Mouse (Mus musculus) spleen, adult 2 months (tissue): Measurements from ENCODE around the gene Gm42906. TPM values are rescaled to one million over a fixed set of nuclear protein-coding genes. Genes with fewer than 3 reads are reported as not detected.

Experiments used
- DNase-seq, 2 experiments: peaks; one replicate each; pipeline versions ENCODE4 v3.0.0 to v3.0.0-alpha.2; 2012 to 2021; ENCODE audit warnings: low spot score in 2 of 2, low read depth in 1 of 2
- H3K27ac ChIP-seq: fragments of 200-500 bp; 2 replicates; pipeline ENCODE4 v1.5.1; 2012; ENCODE audit warnings: low read length, inconsistent platforms; ENCODE audit not compliant: insufficient read depth
- H3K27me3 ChIP-seq: fragments of 200-500 bp; 2 replicates; pipeline ENCODE4 v1.6.1; 2012; ENCODE audit warnings: mild to moderate bottlenecking, moderate library complexity, low read length, inconsistent platforms; ENCODE audit not compliant: control insufficient read depth, insufficient read depth
- H3K36me3 ChIP-seq: fragments of 200-500 bp; 2 replicates; pipeline ENCODE4 v1.6.1; 2012; ENCODE audit warnings: mild to moderate bottlenecking, low read length, inconsistent platforms; ENCODE audit not compliant: control insufficient read depth, insufficient read depth
- H3K4me1 ChIP-seq: fragments of 200-500 bp; 2 replicates; pipeline ENCODE4 v1.6.1; 2011; ENCODE audit warnings: inconsistent platforms; ENCODE audit not compliant: control insufficient read depth, insufficient read depth, insufficient read length
- H3K4me3 ChIP-seq: fragments of 200-500 bp; 2 replicates; pipeline ENCODE4 v1.5.1; 2011; ENCODE audit warnings: mild to moderate bottlenecking, inconsistent platforms; ENCODE audit not compliant: insufficient read depth, insufficient read length; ENCODE audit errors: extremely low read depth
- CTCF ChIP-seq: fragments of 200-500 bp; IDR thresholded peaks from 2 replicates; pipeline ENCODE4 v1.5.1; 2011; ENCODE audit warnings: mild to moderate bottlenecking, inconsistent platforms; ENCODE audit not compliant: insufficient read depth, insufficient read length, insufficient replicate concordance; ENCODE audit errors: extremely low read depth
- POLR2A ChIP-seq: fragments of 200-500 bp; IDR thresholded peaks from 2 replicates; pipeline ENCODE4 v1.6.1; 2011; ENCODE audit warnings: low read depth, low read length, inconsistent platforms
- WGBS: fragments of 180-500 bp; shearing (Covaris S2); methylation state at CpG from one replicate; pipeline ENCODE4 v1.1.7; 2018; 5-methylcytosine and 5-hydroxymethylcytosine counted together
- polyA plus RNA-seq: library from polyadenylated mRNA; depleted of rRNA; stranded (reverse); fragments of >200 nt; gene quantifications from 2 replicates; pipeline ENCODE4 v1.2.3, GENCODE M21; 2012

The Gm42906 gene
- polyA plus RNA-seq, 1 experiment = not detected

DNA sequence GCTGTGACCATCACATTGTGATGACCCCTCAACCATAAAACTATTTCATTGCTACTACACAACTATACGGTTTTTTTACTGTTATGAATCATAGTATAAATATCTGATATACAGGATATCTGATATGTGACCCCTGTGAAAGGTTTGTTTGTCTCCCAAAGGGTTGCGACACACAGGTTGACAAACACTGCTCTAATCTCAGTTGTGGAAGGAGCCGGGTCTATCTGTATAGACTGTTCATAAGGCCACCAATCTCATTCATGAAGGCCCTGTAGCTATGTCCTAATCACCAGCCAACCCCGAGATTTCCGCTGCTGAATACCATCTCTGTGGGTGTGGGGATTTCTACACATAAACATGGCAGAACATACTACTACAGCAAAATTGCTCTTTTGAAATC is 157.1 kb downstream of the Gm42906 start:
- H3K4me1 ChIP-seq = no peaks in the 10 kb centered on the region
- H3K36me3 ChIP-seq = no peaks in the 10 kb centered on the region
- TF ChIP-seq CTCF = no peak
- TF ChIP-seq POLR2A = no peak
- no peaks in the 10 kb centered on the region for H3K27me3 ChIP-seq
- no peak for DNase-seq
- 89% methylated on average over 5 of the region's 5 CpGs for WGBS
- no peak overlapping the region for H3K4me3 ChIP-seq
- H3K27ac ChIP-seq = no peak overlapping the region

DNA sequence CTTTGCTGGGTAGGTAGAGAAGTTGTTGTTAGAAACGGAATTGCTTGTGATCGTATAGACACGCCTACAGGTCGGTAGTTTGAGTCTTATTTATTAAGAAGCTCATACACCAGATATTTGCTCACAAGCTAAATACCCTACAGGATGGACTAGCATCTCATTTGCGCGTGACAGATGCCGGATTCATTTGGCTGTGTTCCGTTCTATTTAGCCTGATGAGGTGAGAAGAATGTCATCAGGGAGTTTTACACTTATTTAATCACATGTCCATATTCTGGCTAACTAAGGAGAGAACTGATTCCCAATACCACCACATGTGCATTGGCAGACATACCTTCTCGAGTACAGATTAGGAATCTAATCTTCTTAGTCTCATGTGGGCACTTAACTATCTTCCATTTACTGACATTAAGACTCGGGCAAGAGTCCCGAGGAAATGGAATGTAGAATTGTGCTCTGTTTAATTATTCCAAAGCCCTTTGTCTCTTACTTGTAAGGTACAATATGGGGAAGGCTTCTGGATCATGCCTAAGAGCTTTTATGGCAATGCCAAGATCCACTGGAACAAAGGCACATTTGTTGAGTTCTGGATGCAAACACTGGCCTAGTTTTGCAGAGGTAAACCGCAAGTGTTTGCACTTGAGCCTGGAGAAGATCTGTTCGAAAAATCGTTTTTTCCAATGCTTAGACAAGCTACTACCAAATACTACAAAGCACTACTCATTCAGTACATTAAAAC is 160.9 kb downstream of the Gm42906 start:
- Histone ChIP-seq H3K27me3 (no peaks in the 10 kb centered on the region), H3K4me1 (no peaks in the 10 kb centered on the region), H3K36me3 (no peaks in the 10 kb centered on the region), H3K4me3 (no peak overlapping the region), H3K27ac (no peak overlapping the region)
- DNase-seq = no peak
- 89% methylated on average over 14 of the region's 14 CpGs for WGBS
- TF ChIP-seq CTCF (no peak), POLR2A (no peak)

DNA sequence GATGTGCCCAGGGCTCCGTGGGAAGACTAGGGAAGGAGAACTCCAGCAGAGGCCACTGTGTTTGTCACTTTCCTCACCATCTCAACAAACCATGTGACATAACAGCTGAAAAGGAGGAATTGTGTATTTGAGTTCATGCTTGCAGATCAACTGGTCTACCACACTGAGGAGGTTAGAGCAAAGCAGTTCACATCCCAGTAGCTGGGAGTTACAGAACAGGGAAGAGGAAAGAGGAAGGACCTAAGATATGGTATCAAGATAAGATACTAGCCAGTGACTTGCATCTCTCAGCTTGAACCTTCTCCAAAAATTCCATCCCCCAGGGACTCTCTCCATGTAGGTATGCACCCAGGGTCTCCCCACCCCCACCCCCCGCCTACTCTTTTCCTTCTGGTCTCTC is 166.4 kb downstream of the Gm42906 start:
- H3K27ac ChIP-seq = no peak overlapping the region
- 81% methylated on average over 2 of the region's 2 CpGs for WGBS
- H3K36me3 ChIP-seq = no peaks in the 10 kb centered on the region
- no peak for TF ChIP-seq CTCF
- no peak for TF ChIP-seq POLR2A
- H3K4me3 ChIP-seq = no peak overlapping the region
- DNase-seq = no peak
- no peaks in the 10 kb centered on the region for H3K4me1 ChIP-seq
- no peaks in the 10 kb centered on the region for H3K27me3 ChIP-seq

DNA sequence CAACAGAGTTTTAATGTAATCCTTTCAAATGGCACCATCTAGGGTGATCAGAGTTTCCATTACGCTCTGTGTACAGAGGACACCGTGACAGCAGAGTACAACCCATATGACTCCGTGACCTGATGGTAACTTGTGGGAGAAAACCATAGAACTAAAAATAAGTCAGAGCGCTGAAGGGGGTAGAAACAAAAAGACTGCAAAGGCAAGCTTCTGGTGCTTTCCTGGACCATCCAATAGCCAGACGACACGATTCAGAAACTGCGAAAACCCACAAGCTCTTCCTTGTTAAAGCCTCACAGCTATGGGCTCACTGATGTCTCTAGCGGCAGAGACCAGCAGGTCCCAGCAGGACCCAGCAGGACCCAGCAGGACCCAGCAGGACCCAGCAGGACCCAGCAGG is 175.8 kb downstream of the Gm42906 start:
- DNase-seq = no peak
- Histone ChIP-seq H3K27me3 (no peaks in the 10 kb centered on the region), H3K27ac (no peak overlapping the region), H3K4me3 (no peak overlapping the region), H3K4me1 (no peaks in the 10 kb centered on the region), H3K36me3 (no peaks in the 10 kb centered on the region)
- TF ChIP-seq CTCF (no peak), POLR2A (no peak)
- WGBS = 83% methylated on average over 8 of the region's 8 CpGs

- Histone ChIP-seq H3K36me3 (no peaks in the 10 kb centered on the region), H3K27ac (no peak overlapping the region), H3K4me3 (no peak overlapping the region), H3K27me3 (no peaks in the 10 kb centered on the region), H3K4me1 (no peaks in the 10 kb centered on the region)
- 91% methylated on average over 8 of the region's 8 CpGs for WGBS
- no peak for DNase-seq
- TF ChIP-seq POLR2A = no peak
These were observed 176.3 kb downstream of the Gm42906 start for GRCm38 (mm10) chr5:151251656-151252055.

GRCm38 (mm10) chr5:151248671-151249620 is 179.0 kb downstream of the Gm42906 start:
- no peaks in the 10 kb centered on the region for H3K4me1 ChIP-seq
- no peaks in the 10 kb centered on the region for H3K36me3 ChIP-seq
- DNase-seq = no peak
- TF ChIP-seq POLR2A = no peak
- TF ChIP-seq CTCF = no peak
- H3K27me3 ChIP-seq = no peaks in the 10 kb centered on the region
- no peak overlapping the region for H3K27ac ChIP-seq
- 81% methylated on average over 10 of the region's 10 CpGs for WGBS
- H3K4me3 ChIP-seq = no peak overlapping the region

- H3K4me3 ChIP-seq = no peak overlapping the region
- WGBS = 87% methylated on average over 2 of the region's 2 CpGs
- H3K36me3 ChIP-seq = no peaks in the 10 kb centered on the region
- no peak overlapping the region for H3K27ac ChIP-seq
- DNase-seq = no peak
- H3K27me3 ChIP-seq = no peaks in the 10 kb centered on the region
- TF ChIP-seq CTCF (no peak), POLR2A (no peak)
- H3K4me1 ChIP-seq = no peaks in the 10 kb centered on the region
These were observed 179.9 kb downstream of the Gm42906 start for GRCm38 (mm10) chr5:151248084-151248483.
